Mouse (Mus musculus) frontal cortex, adult 2 months (tissue): ENCODE measurements around the gene Bicra. TPM values are rescaled to one million over a fixed set of nuclear protein-coding genes. Genes with fewer than 3 reads are reported as not detected.

ENCODE experiments used
- DNase-seq, 2 experiments: peaks; one replicate each; pipeline ENCODE4 v3.0.0; 2022; ENCODE audit warnings: low spot score in 1 of 2; ENCODE audit errors: extremely low spot score in 1 of 2
- polyA plus RNA-seq: library from polyadenylated mRNA; depleted of rRNA; stranded (reverse); fragments of >200 nt; gene quantifications from 2 replicates; pipeline ENCODE4 v1.2.3, GENCODE M21; 2012

Bicra gene
- polyA plus RNA-seq, 1 experiment = 10.6 TPM

GRCm38 (mm10) chr7:16048675-16049575, 1.2 kb upstream of the Bicra start:
- DNase-seq = no peak

DNA sequence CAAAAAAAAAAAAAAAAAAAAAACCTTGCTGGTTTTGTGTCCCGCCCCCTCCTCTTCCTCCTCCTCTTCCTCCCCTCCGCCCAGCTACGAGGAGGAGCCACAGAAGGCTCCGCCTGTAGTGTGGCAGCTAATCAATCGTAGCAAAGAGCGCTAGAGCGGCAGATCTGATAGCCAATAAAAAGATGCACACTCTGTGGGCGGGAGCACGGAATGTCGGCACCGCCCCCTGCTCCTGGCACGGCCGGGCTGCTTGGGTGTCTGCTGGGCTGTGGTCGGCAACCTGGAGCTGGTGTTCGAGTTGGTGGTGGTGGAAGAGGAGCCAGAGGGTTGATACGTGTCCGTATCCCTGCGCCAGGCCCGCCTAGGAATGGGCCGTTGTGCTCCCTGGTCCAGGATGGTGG, 443 bp upstream of the Bicra start:
- DNase-seq = peak; percentile 97 to 99

DNA sequence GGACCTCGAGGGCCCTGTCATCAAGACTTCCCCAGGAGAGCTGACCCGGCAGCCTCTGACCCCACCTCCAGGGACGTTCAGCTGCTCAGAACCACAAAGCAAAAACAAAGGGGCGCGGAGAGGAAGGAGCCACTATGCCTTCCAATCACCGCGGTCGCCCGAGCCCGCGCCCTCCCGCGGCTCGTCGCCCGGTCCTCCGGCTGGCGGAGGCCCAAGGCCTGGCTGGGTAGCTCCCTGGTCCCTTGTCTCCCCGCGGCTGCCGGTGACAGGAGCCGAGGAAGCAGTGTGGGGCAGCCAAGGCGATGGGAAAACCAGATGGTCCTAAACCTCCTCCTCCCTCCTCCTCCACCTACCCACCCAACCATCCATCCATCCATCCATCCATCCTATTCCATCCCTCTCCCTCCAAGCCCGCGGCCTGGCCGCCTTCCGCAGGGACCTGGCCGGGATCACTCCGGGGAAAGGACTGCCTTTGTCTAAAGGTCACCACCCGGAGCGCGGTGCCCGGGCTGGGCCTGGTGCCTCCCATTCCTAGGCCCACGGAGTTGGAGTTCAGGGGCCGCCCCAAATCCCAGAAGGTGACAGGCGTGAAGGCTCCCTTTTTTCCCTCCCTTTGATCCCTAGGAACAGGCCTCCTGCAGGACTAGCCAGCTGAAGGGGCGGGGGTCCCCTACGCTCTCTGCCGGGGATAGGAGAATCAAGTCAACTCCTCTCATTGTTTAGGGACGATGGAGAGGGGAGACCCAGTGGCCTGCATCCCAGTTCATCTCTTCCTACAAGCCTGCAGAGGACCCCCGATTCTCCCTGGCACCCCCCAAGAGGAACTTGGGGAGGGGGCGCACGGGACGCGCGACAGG, 1.0 kb downstream of the Bicra start:
- DNase-seq = peak in 1 of 2 experiments; percentile 74

DNA sequence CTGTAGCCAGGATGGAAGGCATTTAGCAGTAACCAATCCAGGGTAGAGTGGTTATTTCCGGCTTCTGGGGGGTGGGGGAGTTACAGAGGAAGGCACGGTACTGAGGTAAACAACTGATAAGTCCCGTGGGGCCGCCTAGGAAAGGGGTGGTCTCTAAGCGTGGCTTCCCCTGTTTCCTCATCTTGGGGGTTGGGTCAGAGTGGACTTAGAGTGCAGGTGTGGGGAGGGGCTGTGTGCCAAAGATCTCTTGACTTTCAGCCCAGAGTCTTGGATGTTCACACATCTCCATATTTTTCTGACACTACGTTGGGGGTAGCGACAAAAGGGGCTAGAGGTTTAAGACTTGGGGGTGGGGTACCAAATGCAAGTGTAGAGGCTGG, 1.6 kb downstream of the Bicra start:
- DNase-seq = peak in 1 of 2 experiments; percentile 27

- DNase-seq = no peak
These were observed 2.2 kb downstream of the Bicra start for GRCm38 (mm10) chr7:16045538-16045937.

GRCm38 (mm10) chr7:16044531-16044930, 3.2 kb downstream of the Bicra start:
- no peak for DNase-seq

- DNase-seq = no peak
These were observed 3.8 kb downstream of the Bicra start for GRCm38 (mm10) chr7:16043861-16044435.

DNA sequence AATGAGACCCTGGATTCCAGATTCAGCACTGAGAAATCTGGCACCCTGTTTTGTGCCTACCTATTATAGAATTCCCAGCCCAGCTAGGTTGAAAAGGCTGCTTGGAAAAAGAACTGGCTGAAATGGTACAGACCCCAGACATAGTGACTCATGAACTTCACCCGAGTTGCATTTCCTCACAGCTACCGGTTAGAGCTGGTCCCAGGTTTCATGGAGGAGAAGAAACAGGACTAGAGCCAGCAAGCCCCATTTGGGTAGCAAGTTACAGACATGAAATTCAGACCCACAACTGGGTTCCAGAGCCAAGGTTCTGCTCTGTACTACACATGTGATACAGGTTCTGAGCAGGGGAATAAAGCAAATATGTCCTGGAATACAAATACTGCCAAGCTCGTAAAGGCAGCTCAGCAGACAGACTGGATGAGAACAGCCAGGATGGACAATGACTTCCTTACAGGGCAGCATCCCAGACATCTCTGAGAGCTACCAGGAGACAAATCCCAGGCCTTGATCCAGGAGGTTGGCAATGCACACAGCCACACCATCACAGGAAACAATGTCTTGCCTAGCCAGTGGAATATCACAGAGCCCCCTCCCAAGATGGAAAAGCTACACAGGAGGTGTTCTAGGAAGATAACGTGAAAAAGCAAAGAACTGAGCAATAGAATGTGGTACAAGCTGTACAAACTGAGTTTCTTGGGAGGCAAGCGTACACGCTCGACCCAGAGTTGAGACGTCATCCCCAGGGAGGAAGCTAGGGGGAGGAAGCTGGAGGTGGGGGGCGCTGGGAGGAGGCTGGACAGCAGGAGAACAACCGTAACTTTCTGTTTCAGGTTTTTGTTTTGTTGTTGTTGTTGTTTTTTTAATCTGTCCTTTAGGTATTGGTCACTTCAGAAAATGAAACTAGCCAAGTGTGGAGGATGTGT, 4.6 kb downstream of the Bicra start:
- no peak for DNase-seq

DNA sequence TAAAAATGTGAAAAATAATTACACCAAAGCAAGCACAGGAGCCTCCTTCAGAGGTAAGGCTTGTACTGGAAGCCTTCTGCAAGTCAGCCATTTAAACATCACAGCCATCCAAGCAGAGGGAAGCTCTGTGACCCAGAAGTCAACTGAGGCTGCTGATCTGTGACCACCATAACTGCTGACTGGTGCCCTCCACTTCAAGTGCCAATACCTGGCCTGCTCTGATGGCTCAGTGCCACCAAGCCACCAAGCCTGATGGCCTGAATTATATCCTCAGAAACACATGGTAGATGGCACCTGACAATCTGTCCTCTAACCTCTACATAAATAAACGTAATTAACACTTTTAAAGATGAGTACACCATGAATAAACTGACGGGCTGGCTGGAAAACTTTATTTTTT, 6.5 kb downstream of the Bicra start:
- no peak for DNase-seq

- DNase-seq = no peak
These were observed 8.4 kb downstream of the Bicra start for GRCm38 (mm10) chr7:16039363-16039762.

DNA sequence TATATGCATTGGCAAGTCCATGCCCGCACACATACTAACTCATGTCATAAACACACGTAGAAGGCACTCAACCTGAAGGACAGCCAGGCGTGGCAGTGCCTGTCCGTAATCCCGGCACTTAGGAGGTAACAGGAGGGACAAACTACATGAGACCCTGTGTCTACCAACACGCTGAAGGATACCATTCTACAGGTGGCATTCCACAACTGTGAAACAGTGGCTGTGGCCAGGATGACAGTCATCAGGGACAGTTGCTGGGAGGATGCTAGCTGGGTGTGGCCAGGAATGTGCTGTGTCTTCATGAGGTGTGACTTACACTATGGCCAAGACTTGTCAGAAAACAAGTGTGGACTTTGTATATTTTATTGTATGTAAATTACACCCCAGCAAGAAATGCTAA, 10.7 kb downstream of the Bicra start:
- DNase-seq = no peak

DNA sequence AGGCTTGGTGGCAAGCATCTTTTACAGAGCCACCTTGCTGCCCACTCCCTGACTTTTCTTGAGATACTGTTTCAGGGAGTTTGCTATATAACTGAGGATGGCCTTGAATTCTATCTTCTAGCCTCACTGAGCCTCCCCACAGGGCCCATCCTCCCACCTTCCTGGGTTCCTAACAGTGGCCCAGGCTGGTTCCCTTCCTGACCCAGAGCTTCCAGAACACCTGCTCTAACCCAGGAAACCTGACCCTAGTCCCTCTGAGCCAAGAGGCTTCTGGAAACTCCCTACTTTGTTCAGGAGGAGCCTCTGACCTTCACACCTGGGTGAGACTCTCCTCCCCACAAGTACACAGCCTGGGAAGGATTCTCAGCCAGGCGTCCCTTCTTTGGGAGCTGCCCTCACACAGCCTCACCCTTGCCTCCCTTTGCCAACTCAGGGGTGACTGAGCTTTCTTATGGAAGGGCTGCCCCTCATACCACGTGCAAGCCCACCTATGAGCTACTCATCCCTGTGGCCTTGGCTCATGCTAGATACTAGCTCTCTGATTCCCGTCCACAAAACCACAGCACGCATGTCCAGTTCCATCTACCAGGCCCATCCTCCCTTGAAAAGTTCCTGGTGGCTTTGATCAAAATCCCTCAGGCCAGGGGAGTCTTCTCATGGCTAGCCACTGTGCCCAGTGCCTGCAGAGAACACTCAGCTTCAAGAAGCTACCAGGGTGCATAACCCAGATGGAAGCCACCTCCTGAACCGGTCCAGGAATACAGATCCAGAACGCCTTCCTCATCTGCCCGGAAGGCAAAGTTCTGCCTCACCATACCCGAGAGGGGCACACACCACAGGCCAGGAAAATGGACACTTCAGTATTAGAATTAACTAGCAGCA, 13.9 kb downstream of the Bicra start:
- no peak for DNase-seq

DNA sequence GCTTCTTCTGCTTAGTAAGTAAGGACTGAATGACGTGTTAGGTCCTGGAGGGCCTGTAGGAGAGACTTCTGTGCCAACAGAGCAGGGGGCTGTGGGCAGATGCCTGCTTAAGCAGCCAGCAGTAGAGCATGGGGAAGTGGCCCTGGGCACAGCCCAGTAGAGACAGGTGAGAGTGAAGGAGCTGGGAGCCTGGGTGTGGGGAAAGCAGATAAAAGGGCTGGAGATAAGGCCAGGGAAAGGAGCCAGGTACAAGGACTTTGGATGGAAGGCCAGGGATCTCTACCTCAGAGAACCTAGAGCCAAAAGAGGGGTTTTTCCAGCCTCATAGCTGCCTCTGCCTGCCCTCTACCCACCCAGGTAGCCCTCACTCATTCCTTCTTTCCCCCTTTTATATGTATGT, 14.7 kb downstream of the Bicra start:
- no peak for DNase-seq

DNA sequence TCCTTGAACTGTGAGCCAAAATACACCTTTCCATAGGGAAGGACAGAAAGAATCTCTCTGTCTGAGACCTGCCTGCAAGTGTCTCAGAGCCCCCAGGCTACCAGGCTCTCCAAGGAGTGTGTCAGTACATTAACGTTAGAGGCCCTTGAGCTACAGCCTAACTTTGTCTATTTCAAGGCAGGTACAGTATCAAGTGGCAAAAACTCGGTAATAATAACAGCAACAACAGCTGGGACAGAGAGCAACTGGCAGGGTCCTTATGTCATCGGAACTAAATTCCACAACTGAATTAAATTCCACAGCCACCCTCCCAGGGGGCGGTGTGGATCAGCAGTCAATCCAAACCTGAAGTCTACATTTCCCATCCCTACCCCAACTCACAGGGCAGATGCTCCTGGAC, 16.6 kb downstream of the Bicra start:
- no peak for DNase-seq

- peak; percentile 62 to 82 for DNase-seq
These were observed 19.4 kb downstream of the Bicra start for GRCm38 (mm10) chr7:16028102-16028927.

DNA sequence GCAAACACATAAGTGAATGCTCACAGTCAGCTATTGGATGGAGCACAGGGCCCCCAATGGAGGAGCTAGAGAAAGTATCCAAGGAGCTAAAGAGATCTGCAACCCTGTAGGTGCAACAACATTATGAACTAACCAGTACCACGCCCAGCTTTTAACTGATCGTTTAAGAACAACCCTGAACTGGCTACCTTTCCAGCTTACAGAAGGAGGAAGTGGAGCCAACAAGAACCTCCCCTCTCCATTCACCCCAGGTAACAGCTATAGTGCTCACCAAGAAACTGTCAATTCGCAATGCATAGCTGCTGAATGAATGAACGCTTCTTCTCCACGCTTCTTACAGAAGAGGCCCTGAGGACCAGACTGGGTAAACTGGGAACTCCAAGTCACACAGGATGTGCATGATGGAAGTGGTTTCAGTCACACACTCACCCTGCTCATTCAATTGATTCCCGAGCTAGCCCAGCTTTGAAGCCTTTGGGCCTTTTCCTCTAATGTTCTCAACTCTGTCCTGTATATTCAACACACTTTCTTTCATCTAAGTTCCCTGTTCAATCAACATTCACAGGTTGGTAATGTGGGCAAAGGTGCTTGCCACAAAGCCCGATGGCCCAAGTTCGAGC, 23.0 kb downstream of the Bicra start:
- no peak for DNase-seq

- DNase-seq = no peak
These were observed 28.2 kb downstream of the Bicra start for GRCm38 (mm10) chr7:16019256-16020094.
